Mouse (Mus musculus) midbrain, embryonic 16.5 days (tissue): ENCODE results near the gene Fkbp11. TPM values are rescaled to one million over a fixed set of nuclear protein-coding genes. Genes with fewer than 3 reads are reported as not detected.

Experiments used
- ATAC-seq: fragments of 200-750 bp; cut with Nextera tagmentation; 2 replicates; pipeline ENCODE4 v1.8.0; 2017; ENCODE audit warnings: moderate TSS enrichment
- H3K27ac ChIP-seq: fragments of 300-500 bp; sonication (generic); 2 replicates; pipeline ENCODE4 v1.5.1; 2014; ENCODE audit warnings: mild to moderate bottlenecking, low read length, mixed read lengths
- H3K27me3 ChIP-seq: fragments of 300-500 bp; sonication (generic); 2 replicates; pipeline ENCODE4 v1.6.1; 2014; ENCODE audit warnings: low read depth, low read length, mixed read lengths; ENCODE audit not compliant: control insufficient read depth, insufficient read depth
- H3K36me3 ChIP-seq: fragments of 300-500 bp; sonication (generic); 2 replicates; pipeline ENCODE4 v1.6.1; 2014; ENCODE audit warnings: mild to moderate bottlenecking, low read length, moderate library complexity, mixed read lengths; ENCODE audit not compliant: control insufficient read depth, insufficient read depth
- H3K4me1 ChIP-seq: fragments of 300-500 bp; sonication (generic); 2 replicates; pipeline ENCODE4 v1.6.1; 2014; ENCODE audit warnings: mild to moderate bottlenecking, low read length, mixed read lengths; ENCODE audit not compliant: control insufficient read depth, insufficient read depth
- H3K4me2 ChIP-seq: fragments of 300-500 bp; sonication (generic); 2 replicates; pipeline ENCODE4 v1.6.1; 2014; ENCODE audit warnings: mild to moderate bottlenecking, low read length, mixed read lengths
- H3K4me3 ChIP-seq: fragments of 300-500 bp; sonication (generic); 2 replicates; pipeline ENCODE4 v1.5.1; 2014; ENCODE audit warnings: low read depth, mild to moderate bottlenecking, low read length, moderate library complexity, mixed read lengths
- H3K9ac ChIP-seq: fragments of 300-500 bp; sonication (generic); 2 replicates; pipeline ENCODE4 v1.6.1; 2014; ENCODE audit warnings: low read depth, low read length, mixed read lengths
- H3K9me3 ChIP-seq: fragments of 300-500 bp; sonication (generic); replicated peaks from 2 replicates; pipeline ENCODE4 v1.6.1; 2014; ENCODE audit warnings: mild to moderate bottlenecking, low read length, mixed read lengths; ENCODE audit not compliant: control insufficient read depth, poor library complexity, severe bottlenecking
- WGBS: fragments of 180-500 bp; shearing (Covaris S2); extraction: QIAGEN DNeasy Blood & Tissue Kit; methylation state at CpG from one replicate; pipeline ENCODE4 v1.1.7; 2014; 5-methylcytosine and 5-hydroxymethylcytosine counted together
- polyA plus RNA-seq: library from polyadenylated mRNA; unstranded; fragments of >200 nt; fragmentation: Nextera tagmentation; extraction: Ambion mirVana; gene quantifications from 2 replicates; pipeline ENCODE4 v1.2.1, GENCODE M21; 2015

Gene Fkbp11
- polyA plus RNA-seq, 1 experiment from 2014 or later: 4.0 TPM

- no peaks in the 10 kb centered on the region for H3K9me3 ChIP-seq
- no peak overlapping the region for H3K4me3 ChIP-seq
- H3K27ac ChIP-seq: no peak overlapping the region
- H3K4me1 ChIP-seq: peaks cover 5% of the 10 kb centered on the region
- H3K9ac ChIP-seq: no peak overlapping the region
- 18% methylated on average over 5 of the region's 5 CpGs for WGBS
- no peaks in the 10 kb centered on the region for H3K36me3 ChIP-seq
- H3K27me3 ChIP-seq: peaks cover 30% of the 10 kb centered on the region
- no peak overlapping the region for H3K4me2 ChIP-seq
- ATAC-seq: no peak
Measured at GRCm38 (mm10) chr15:98768259-98768658, 40.3 kb upstream of the Fkbp11 start.

- H3K4me2 ChIP-seq: no peak overlapping the region
- H3K4me1 ChIP-seq: peaks cover 15% of the 10 kb centered on the region
- WGBS: 71% methylated on average over 4 of the region's 4 CpGs
- no peaks in the 10 kb centered on the region for H3K36me3 ChIP-seq
- H3K9me3 ChIP-seq: no peaks in the 10 kb centered on the region
- peaks cover 9% of the 10 kb centered on the region for H3K27me3 ChIP-seq
- H3K9ac ChIP-seq: no peak overlapping the region
- H3K27ac ChIP-seq: no peak overlapping the region
- ATAC-seq: no peak
- H3K4me3 ChIP-seq: no peak overlapping the region
Measured at GRCm38 (mm10) chr15:98765929-98766328, 37.9 kb upstream of the Fkbp11 start.

GRCm38 (mm10) chr15:98762670-98763529 lies 34.9 kb upstream of the Fkbp11 start, which contains the start of gene Arf3:
TSS of gene Arf3 (minus strand) at chr15:98763214.
- 1% methylated on average over 44 of the region's 76 CpGs for WGBS
- peak within 1 kb of the TSS; percentile 75 for H3K4me2 ChIP-seq

GRCm38 (mm10) chr15:98762201-98762621 lies 34.2 kb upstream of the Fkbp11 start:
- Histone ChIP-seq H3K4me1 (peaks cover 18% of the 10 kb centered on the region), H3K36me3 (0 out of 2 replicates have a peak, but pooled peaks cover 3% of the 10 kb centered on the region), H3K27me3 (no peaks in the 10 kb centered on the region; the same call in 1 of the 2 replicates), H3K4me2 (peak overlapping the region; percentile 65), H3K27ac (peak overlapping the region; percentile 92), H3K9ac (peak overlapping the region; percentile 91), H3K9me3 (no peaks in the 10 kb centered on the region), H3K4me3 (peak overlapping the region; percentile 83)
- ATAC-seq: peak; percentile 71
- WGBS: under 1% methylated on average over 18 of the region's 24 CpGs

More at GRCm38 (mm10) chr15:98762670-98763529, 34.9 kb upstream of the Fkbp11 start, which contains the start of gene Arf3:
- no peaks in the 10 kb centered on the region for H3K9me3 ChIP-seq
- H3K4me1 ChIP-seq: peaks cover 18% of the 10 kb centered on the region
- peak; percentile 96 for ATAC-seq
- peak within 1 kb of the TSS; percentile 83 for H3K4me3 ChIP-seq
- peak within 1 kb of the TSS; percentile 92 for H3K27ac ChIP-seq
- 0 out of 2 replicates have a peak, but pooled peaks cover 3% of the 10 kb centered on the region for H3K36me3 ChIP-seq
- H3K27me3 ChIP-seq: no peaks in the 10 kb centered on the region; the same call in 1 of the 2 replicates
- peak within 1 kb of the TSS; percentile 91 for H3K9ac ChIP-seq

- Histone ChIP-seq H3K4me3 (no peak overlapping the region), H3K4me2 (no peak overlapping the region), H3K27me3 (no peaks in the 10 kb centered on the region), H3K36me3 (no peaks in the 10 kb centered on the region), H3K9me3 (no peaks in the 10 kb centered on the region), H3K9ac (no peak overlapping the region), H3K4me1 (peaks cover 3% of the 10 kb centered on the region; the same call in 1 of the 2 replicates), H3K27ac (no peak overlapping the region)
- 95% methylated on average over 2 of the region's 2 CpGs for WGBS
- no peak for ATAC-seq
Measured at GRCm38 (mm10) chr15:98754125-98754524, 26.1 kb upstream of the Fkbp11 start.

GRCm38 (mm10) chr15:98753021-98753423 lies 25.0 kb upstream of the Fkbp11 start:
- no peak overlapping the region for H3K9ac ChIP-seq
- no peak overlapping the region for H3K4me2 ChIP-seq
- H3K9me3 ChIP-seq: no peaks in the 10 kb centered on the region
- H3K27ac ChIP-seq: no peak overlapping the region
- H3K27me3 ChIP-seq: no peaks in the 10 kb centered on the region
- H3K4me1 ChIP-seq: peaks cover 3% of the 10 kb centered on the region; the same call in 1 of the 2 replicates
- no peak overlapping the region for H3K4me3 ChIP-seq
- H3K36me3 ChIP-seq: no peaks in the 10 kb centered on the region
- 50% methylated on average over 8 of the region's 8 CpGs for WGBS
- ATAC-seq: no peak

- ATAC-seq: no peak
- Histone ChIP-seq H3K9ac (no peak overlapping the region), H3K27me3 (no peaks in the 10 kb centered on the region), H3K4me2 (no peak overlapping the region), H3K4me3 (no peak overlapping the region), H3K9me3 (no peaks in the 10 kb centered on the region), H3K27ac (no peak overlapping the region), H3K36me3 (no peaks in the 10 kb centered on the region), H3K4me1 (no peaks in the 10 kb centered on the region; the same call in 1 of the 2 replicates)
- WGBS: 95% methylated on average over 2 of the region's 2 CpGs
Measured at GRCm38 (mm10) chr15:98749093-98749492, 21.1 kb upstream of the Fkbp11 start.

- no peak overlapping the region for H3K9ac ChIP-seq
Measured at GRCm38 (mm10) chr15:98747296-98747695, 19.3 kb upstream of the Fkbp11 start.

More at GRCm38 (mm10) chr15:98747296-98747695, 19.3 kb upstream of the Fkbp11 start:
- Histone ChIP-seq H3K4me1 (no peaks in the 10 kb centered on the region), H3K9me3 (no peaks in the 10 kb centered on the region), H3K4me2 (no peak overlapping the region), H3K27ac (no peak overlapping the region), H3K4me3 (no peak overlapping the region), H3K27me3 (no peaks in the 10 kb centered on the region), H3K36me3 (peaks cover 2% of the 10 kb centered on the region; the same call in 1 of the 2 replicates)
- 88% methylated on average over 6 of the region's 6 CpGs for WGBS
- ATAC-seq: no peak
